Mouse (Mus musculus) CH12.LX (cell line): ENCODE data around the gene Stox1. TPM values are rescaled to one million over a fixed set of nuclear protein-coding genes. Genes with fewer than 3 reads are reported as not detected.

Source experiments
- DNase-seq: peaks from one replicate; pipeline ENCODE4 v3.0.0-alpha.2; 2013; ENCODE audit errors: extremely low read depth
- H3K27ac ChIP-seq: 2 replicates; pipeline ENCODE4 v1.5.1; 2012; ENCODE audit warnings: low read depth, mild to moderate bottlenecking, control low read depth, moderate library complexity; ENCODE audit not compliant: insufficient read depth
- H3K27me3 ChIP-seq: replicated peaks from 2 replicates; pipeline ENCODE3; 2012; ENCODE audit warnings: inconsistent platforms
- H3K36me3 ChIP-seq, 2 experiments: replicated peaks in 1 of 2; 2 replicates each; pipeline versions ENCODE3 to v1.6.1; 2012; ENCODE audit warnings: inconsistent platforms in 1 of 2, low read length in 1 of 2, mild to moderate bottlenecking in 1 of 2, mixed read lengths in 1 of 2, moderate library complexity in 1 of 2; ENCODE audit not compliant: control insufficient read depth in 1 of 2, insufficient read depth in 1 of 2
- H3K4me1 ChIP-seq, 2 experiments: 2 replicates each; pipeline ENCODE4 v1.6.1; 2012; ENCODE audit warnings: inconsistent platforms in 1 of 2, moderate library complexity in 1 of 2; ENCODE audit not compliant: insufficient read depth in 2 of 2, control insufficient read depth in 1 of 2
- H3K4me2 ChIP-seq: 2 replicates; pipeline ENCODE4 v1.6.1; 2012; ENCODE audit warnings: low read depth, mild to moderate bottlenecking, control low read depth; ENCODE audit not compliant: poor library complexity, insufficient read depth, severe bottlenecking
- H3K4me3 ChIP-seq, 3 experiments: fragments of 150-350 bp in 1 of 3; sonication (generic) in 1 of 3; replicated peaks in 1 of 3; 2 replicates each; pipeline versions ENCODE3 to v1.5.1; 2011 to 2012; ENCODE audit warnings: low read depth in 2 of 3, low read length in 2 of 3, mild to moderate bottlenecking in 2 of 3, moderate library complexity in 2 of 3, control low read depth in 1 of 3, improper control_type of control experiment in 1 of 3, inconsistent platforms in 1 of 3, mixed read lengths in 1 of 3; ENCODE audit not compliant: poor library complexity in 1 of 3
- H3K79me2 ChIP-seq: replicated peaks from 2 replicates; pipeline ENCODE4 v1.6.1; 2012; ENCODE audit warnings: mild to moderate bottlenecking, moderate library complexity; ENCODE audit not compliant: control insufficient read depth, poor library complexity, insufficient read depth, severe bottlenecking; ENCODE audit errors: extremely low read depth
- H3K9ac ChIP-seq: 2 replicates; pipeline ENCODE4 v1.6.1; 2012; ENCODE audit warnings: low read depth, mild to moderate bottlenecking, control low read depth, moderate library complexity; ENCODE audit not compliant: insufficient read depth
- H3K9me3 ChIP-seq: replicated peaks from 2 replicates; pipeline ENCODE3; 2012; ENCODE audit warnings: low read length, inconsistent platforms, mixed read lengths
- BHLHE40 ChIP-seq: IDR thresholded peaks from 2 replicates; pipeline ENCODE4 v1.6.1; 2011; ENCODE audit warnings: mild to moderate bottlenecking, low read depth, low read length, improper control_type of control experiment
- CHD2 ChIP-seq: IDR thresholded peaks from 2 replicates; pipeline ENCODE4 v1.6.1; 2011; ENCODE audit warnings: low read length, improper control_type of control experiment
- E2F4 ChIP-seq: IDR thresholded peaks from 2 replicates; pipeline ENCODE4 v1.6.1; 2011; ENCODE audit warnings: low read depth, low read length, improper control_type of control experiment; ENCODE audit not compliant: insufficient replicate concordance
- EP300 ChIP-seq: IDR thresholded peaks from 2 replicates; pipeline ENCODE4 v1.6.1; 2011; ENCODE audit warnings: low read length, improper control_type of control experiment
- GABPA ChIP-seq: IDR thresholded peaks from 2 replicates; pipeline ENCODE4 v1.6.1; 2012; ENCODE audit warnings: low read depth, low read length, improper control_type of control experiment, inconsistent platforms; ENCODE audit not compliant: insufficient replicate concordance
- HCFC1 ChIP-seq: IDR thresholded peaks from 2 replicates; pipeline ENCODE4 v1.6.1; 2012; ENCODE audit warnings: low read depth, mild to moderate bottlenecking, inconsistent platforms, low read length, improper control_type of control experiment
- JUN ChIP-seq: IDR thresholded peaks from 2 replicates; pipeline ENCODE4 v1.6.1; 2011; ENCODE audit warnings: low read depth, mild to moderate bottlenecking, low read length, improper control_type of control experiment, moderate library complexity; ENCODE audit not compliant: insufficient read depth
- JUND ChIP-seq: conservative IDR thresholded peaks from 2 replicates; pipeline ENCODE4 v1.6.1; 2011; ENCODE audit warnings: low read depth, low read length, improper control_type of control experiment
- KAT2A ChIP-seq: IDR thresholded peaks from 2 replicates; pipeline ENCODE4 v1.6.1; 2012; ENCODE audit warnings: low read length, improper control_type of control experiment, inconsistent platforms; ENCODE audit not compliant: insufficient replicate concordance
- MAFK ChIP-seq: IDR thresholded peaks from 2 replicates; pipeline ENCODE4 v1.6.1; 2011; ENCODE audit warnings: low read length, improper control_type of control experiment; ENCODE audit not compliant: insufficient replicate concordance
- MAX ChIP-seq: IDR thresholded peaks from 2 replicates; pipeline ENCODE4 v1.6.1; 2011; ENCODE audit warnings: low read length, improper control_type of control experiment
- MAZ ChIP-seq: IDR thresholded peaks from 2 replicates; pipeline ENCODE4 v1.6.1; 2012; ENCODE audit warnings: low read depth, mild to moderate bottlenecking, inconsistent platforms, low read length, improper control_type of control experiment, moderate library complexity
- MEF2A ChIP-seq: IDR thresholded peaks from 2 replicates; pipeline ENCODE4 v1.6.1; 2014; ENCODE audit warnings: low read depth, mild to moderate bottlenecking, inconsistent platforms, low read length, improper control_type of control experiment, borderline replicate concordance
- MXI1 ChIP-seq: IDR thresholded peaks from 2 replicates; pipeline ENCODE4 v1.6.1; 2011; ENCODE audit warnings: mild to moderate bottlenecking, low read depth, low read length, improper control_type of control experiment
- MYC ChIP-seq: IDR thresholded peaks from 2 replicates; pipeline ENCODE4 v1.6.1; 2011; ENCODE audit warnings: low read depth, mild to moderate bottlenecking, improper control_type of control experiment, low read length
- PAX5 ChIP-seq: IDR thresholded peaks from 2 replicates; pipeline ENCODE4 v1.6.1; 2012; ENCODE audit warnings: low read length, inconsistent platforms, mixed read lengths
- POLR2A ChIP-seq: IDR thresholded peaks from 2 replicates; pipeline ENCODE4 v1.6.1; 2011; ENCODE audit warnings: low read depth, mild to moderate bottlenecking, improper control_type of control experiment, low read length
- RAD21 ChIP-seq: IDR thresholded peaks from 2 replicates; pipeline ENCODE4 v1.6.1; 2011; ENCODE audit warnings: low read depth, mild to moderate bottlenecking, low read length, improper control_type of control experiment, moderate library complexity
- RCOR1 ChIP-seq: conservative IDR thresholded peaks from 2 replicates; pipeline ENCODE4 v1.6.1; 2012; ENCODE audit warnings: low read depth, mild to moderate bottlenecking, inconsistent platforms, low read length, improper control_type of control experiment
- SMC3 ChIP-seq: IDR thresholded peaks from 2 replicates; pipeline ENCODE4 v1.6.1; 2011; ENCODE audit warnings: low read depth, low read length, improper control_type of control experiment
- TCF12 ChIP-seq: IDR thresholded peaks from 2 replicates; pipeline ENCODE4 v1.6.1; 2014; ENCODE audit warnings: low read depth, mild to moderate bottlenecking, inconsistent platforms, low read length, improper control_type of control experiment
- UBTF ChIP-seq: IDR thresholded peaks from 2 replicates; pipeline ENCODE4 v1.6.1; 2012; ENCODE audit warnings: low read depth, mild to moderate bottlenecking, inconsistent platforms, low read length, improper control_type of control experiment, moderate library complexity
- USF1 ChIP-seq: IDR thresholded peaks from 2 replicates; pipeline ENCODE4 v1.6.1; 2014; ENCODE audit warnings: low read depth, mild to moderate bottlenecking, inconsistent platforms, low read length, improper control_type of control experiment
- ZKSCAN1 ChIP-seq: IDR thresholded peaks from 2 replicates; pipeline ENCODE4 v1.6.1; 2012; ENCODE audit warnings: low read depth, inconsistent platforms, low read length, improper control_type of control experiment, borderline replicate concordance
- ZNF384 ChIP-seq: IDR thresholded peaks from 2 replicates; pipeline ENCODE4 v1.6.1; 2012; ENCODE audit warnings: low read depth, low read length, improper control_type of control experiment, inconsistent platforms
- dilution Hi-C: fragments of 300-500 bp; cut with MboI; formaldehyde crosslinking; loops from 2 replicates; pipeline ENCODE4 v1.14.3; 2020; ENCODE audit warnings: low sequenced_read_pairs; ENCODE audit not compliant: extremely low pct_unique_long_range_greater_than_20kb, extremely low pct_ligation_motif_present
- in situ Hi-C: fragments of 300-500 bp; cut with MboI; formaldehyde crosslinking; loops from 3 replicates; pipeline ENCODE4 v1.14.3; 2019; ENCODE audit warnings: low sequenced_read_pairs, low pct_ligation_motif_present, low pct_unique_long_range_greater_than_20kb, mixed read lengths
- polyA plus RNA-seq: library from polyadenylated mRNA; unstranded; fragments of >175 nt; gene quantifications from 2 replicates; pipeline ENCODE4 v1.2.1, GENCODE M21; 2012; ENCODE audit warnings: low read depth; ENCODE audit not compliant: insufficient read length
- total RNA-seq, 2 experiments: library from RNA; depleted of rRNA; stranded (reverse); fragments of 300-350 nt in 1 of 2; fragments of >200 nt in 1 of 2; gene quantifications; 2 replicates each; pipeline ENCODE4 v1.2.3; 2012 to 2014

Stox1 gene
- total and polyA plus RNA-seq, 3 experiments, result 0.17 TPM; not detected in 2

DNA sequence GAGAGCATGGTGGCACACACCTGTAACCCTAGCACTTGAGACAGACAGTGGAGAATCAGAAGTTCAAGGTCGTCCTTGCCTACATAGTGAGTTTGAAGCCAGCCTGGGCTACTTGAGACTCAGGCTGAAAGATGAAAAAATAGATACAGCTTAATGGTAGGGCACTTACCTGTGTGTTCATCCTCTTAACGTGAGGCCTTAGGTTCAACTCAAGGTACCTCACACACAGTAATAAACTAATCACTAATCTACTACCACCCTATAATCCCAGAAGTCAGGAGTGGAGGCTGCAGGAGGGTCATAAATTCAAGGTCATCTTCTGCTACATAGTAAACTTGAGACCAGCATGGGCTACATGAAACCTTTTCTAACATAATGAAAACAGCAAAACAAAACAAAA lies 57.5 kb downstream of the Stox1 start:
- in situ Hi-C loops (no loop called here), dilution Hi-C loops (no loop called here)
- H3K27ac ChIP-seq, result no peak overlapping the region
- H3K4me3 ChIP-seq, result no peak overlapping the region
- no peaks in the 10 kb centered on the region for H3K9me3 ChIP-seq
- no peaks in the 10 kb centered on the region for H3K79me2 ChIP-seq
- H3K27me3 ChIP-seq, result no peaks in the 10 kb centered on the region
- no peaks in the 10 kb centered on the region for H3K36me3 ChIP-seq
- no peak overlapping the region for H3K9ac ChIP-seq
- DNase-seq, result no peak
- H3K4me2 ChIP-seq, result no peak overlapping the region
- TF ChIP-seq UBTF, result no peak
- no peak for TF ChIP-seq CHD2
- TF ChIP-seq USF1, result no peak
- TF ChIP-seq MYC, result no peak
- no peak for TF ChIP-seq GABPA
- no peak for TF ChIP-seq E2F4
- no peak for TF ChIP-seq HCFC1
- TF ChIP-seq ZNF384, result no peak
- TF ChIP-seq RCOR1, result no peak
- TF ChIP-seq JUN, result no peak
- TF ChIP-seq MAZ, result no peak
- no peak for TF ChIP-seq MXI1
- TF ChIP-seq ZKSCAN1, result no peak
- TF ChIP-seq JUND, result no peak
- no peak for TF ChIP-seq BHLHE40
- no peak for TF ChIP-seq POLR2A
- no peak for TF ChIP-seq KAT2A
- TF ChIP-seq MAX, result no peak
- TF ChIP-seq MAFK, result no peak
- peaks cover 5 to 12% of the 10 kb centered on the region in 2 experiments for H3K4me1 ChIP-seq

DNA sequence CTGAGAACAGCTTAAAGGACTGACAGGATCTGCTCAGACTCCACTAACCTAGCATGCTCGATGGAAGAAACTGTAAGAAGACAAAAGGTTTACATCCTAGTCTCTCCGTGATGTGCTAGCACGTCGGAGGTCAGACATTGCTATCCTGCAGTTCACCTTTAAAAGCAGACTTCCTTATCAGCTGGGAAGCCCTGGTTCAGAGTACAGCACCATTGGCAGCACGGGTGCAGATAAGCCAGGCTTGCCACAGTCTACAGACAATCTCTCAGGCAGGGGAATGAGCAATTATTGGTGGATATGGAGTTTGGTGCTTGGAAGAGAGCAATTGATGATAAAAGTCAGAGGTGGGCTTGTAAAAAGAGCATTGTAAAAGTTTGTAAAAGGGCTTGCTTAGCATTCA lies 57.9 kb downstream of the Stox1 start:
- TF ChIP-seq RAD21 (no peak), EP300 (no peak), TCF12 (no peak), KAT2A (no peak), MEF2A (no peak), E2F4 (no peak), PAX5 (no peak), MXI1 (no peak), HCFC1 (no peak), CHD2 (no peak), SMC3 (no peak)
- Histone ChIP-seq H3K36me3 (no peaks in the 10 kb centered on the region), H3K4me2 (no peak overlapping the region), H3K4me3 (no peak overlapping the region), H3K4me1 (peaks cover 5 to 12% of the 10 kb centered on the region in 2 experiments), H3K9me3 (no peaks in the 10 kb centered on the region), H3K27me3 (no peaks in the 10 kb centered on the region), H3K79me2 (no peaks in the 10 kb centered on the region), H3K27ac (no peak overlapping the region), H3K9ac (no peak overlapping the region)
- dilution Hi-C loops (no loop called here), in situ Hi-C loops (no loop called here)
- no peak for DNase-seq
